Mouse (Mus musculus) embryonic facial prominence, embryonic 13.5 days (tissue): ENCODE results near the gene Elavl4. TPM values are rescaled to one million over a fixed set of nuclear protein-coding genes. Genes with fewer than 3 reads are reported as not detected.

Experiments
- ATAC-seq: fragments of 200-750 bp; cut with Nextera tagmentation; 2 replicates; pipeline ENCODE4 v1.8.0; 2017; ENCODE audit warnings: low read depth; ENCODE audit not compliant: insufficient number of reproducible peaks, insufficient read depth, low FRiP score, low TSS enrichment
- H3K27ac ChIP-seq: fragments of 300-500 bp; sonication (generic); 2 replicates; pipeline ENCODE4 v1.5.1; 2015; ENCODE audit warnings: moderate library complexity, mild to moderate bottlenecking, inconsistent platforms
- H3K27me3 ChIP-seq: fragments of 300-500 bp; sonication (generic); 2 replicates; pipeline ENCODE4 v1.6.1; 2015; ENCODE audit warnings: mild to moderate bottlenecking, inconsistent platforms
- H3K36me3 ChIP-seq: fragments of 300-500 bp; sonication (generic); 2 replicates; pipeline ENCODE4 v1.6.1; 2015; ENCODE audit warnings: mild to moderate bottlenecking, inconsistent platforms
- H3K4me1 ChIP-seq: fragments of 300-500 bp; sonication (generic); 2 replicates; pipeline ENCODE4 v1.6.1; 2015; ENCODE audit warnings: inconsistent platforms
- H3K4me2 ChIP-seq: fragments of 300-500 bp; sonication (generic); 2 replicates; pipeline ENCODE4 v1.6.1; 2015; ENCODE audit warnings: moderate library complexity, mild to moderate bottlenecking, inconsistent platforms
- H3K4me3 ChIP-seq: fragments of 300-500 bp; sonication (generic); 2 replicates; pipeline ENCODE4 v1.5.1; 2015; ENCODE audit warnings: mild to moderate bottlenecking, inconsistent platforms
- H3K9ac ChIP-seq: fragments of 300-500 bp; sonication (generic); 2 replicates; pipeline ENCODE4 v1.6.1; 2015; ENCODE audit warnings: mild to moderate bottlenecking, inconsistent platforms
- H3K9me3 ChIP-seq: fragments of 300-500 bp; sonication (generic); 2 replicates; pipeline ENCODE4 v1.6.1; 2016; ENCODE audit warnings: inconsistent platforms
- WGBS: fragments of 180-500 bp; shearing (Covaris S2); methylation state at CpG from one replicate; pipeline ENCODE4 v1.1.7; 2015; ENCODE audit warnings: mixed read lengths; 5-methylcytosine and 5-hydroxymethylcytosine counted together
- polyA plus RNA-seq: library from polyadenylated mRNA; unstranded; fragments of >200 nt; fragmentation: Nextera tagmentation; extraction: Ambion mirVana; gene quantifications from 2 replicates; pipeline ENCODE4 v1.2.1, GENCODE M21; 2015

Elavl4 gene
- polyA plus RNA-seq, 1 experiment from 2014 or later, result 11.3 TPM

- Histone ChIP-seq H3K27me3 (no peaks in the 10 kb centered on the region), H3K4me3 (no peak overlapping the region), H3K27ac (no peak overlapping the region), H3K9ac (no peak overlapping the region), H3K9me3 (no peaks in the 10 kb centered on the region), H3K4me1 (peaks cover 3% of the 10 kb centered on the region), H3K36me3 (no peaks in the 10 kb centered on the region), H3K4me2 (no peak overlapping the region)
- WGBS, result 55% methylated on average over 3 of the region's 3 CpGs
- ATAC-seq, result no peak
Measured at GRCm38 (mm10) chr4:110157515-110158159, 194.1 kb downstream of the Elavl4 start.

GRCm38 (mm10) chr4:110155954-110156353, 195.8 kb downstream of the Elavl4 start:
- 26% methylated on average over 2 of the region's 2 CpGs for WGBS
- no peaks in the 10 kb centered on the region for H3K9me3 ChIP-seq
- no peak overlapping the region for H3K9ac ChIP-seq
- H3K4me2 ChIP-seq, result no peak overlapping the region
- H3K27me3 ChIP-seq, result no peaks in the 10 kb centered on the region
- H3K4me1 ChIP-seq, result peaks cover 9% of the 10 kb centered on the region
- H3K4me3 ChIP-seq, result no peak overlapping the region
- no peaks in the 10 kb centered on the region for H3K36me3 ChIP-seq
- ATAC-seq, result no peak
- no peak overlapping the region for H3K27ac ChIP-seq

Other genes with a start within 250 kb of the Elavl4 start
- gene Agbl4, start 45.8 kb upstream of the Elavl4 start, polyA plus RNA-seq, result 0.33 and 0.74 TPM in 2 replicates